Mouse (Mus musculus) bone marrow macrophage, adult 2 months (primary cell): ENCODE data around the gene Igsf11.

Source experiments
- CTCF ChIP-seq: IDR thresholded peaks from 2 replicates; pipeline ENCODE4 v1.5.1; 2012; ENCODE audit warnings: low read depth, mild to moderate bottlenecking, low read length, moderate library complexity
- POLR2A ChIP-seq: IDR thresholded peaks from 2 replicates; pipeline ENCODE4 v1.6.1; 2012; ENCODE audit warnings: mild to moderate bottlenecking, low read depth, low read length, borderline replicate concordance

DNA sequence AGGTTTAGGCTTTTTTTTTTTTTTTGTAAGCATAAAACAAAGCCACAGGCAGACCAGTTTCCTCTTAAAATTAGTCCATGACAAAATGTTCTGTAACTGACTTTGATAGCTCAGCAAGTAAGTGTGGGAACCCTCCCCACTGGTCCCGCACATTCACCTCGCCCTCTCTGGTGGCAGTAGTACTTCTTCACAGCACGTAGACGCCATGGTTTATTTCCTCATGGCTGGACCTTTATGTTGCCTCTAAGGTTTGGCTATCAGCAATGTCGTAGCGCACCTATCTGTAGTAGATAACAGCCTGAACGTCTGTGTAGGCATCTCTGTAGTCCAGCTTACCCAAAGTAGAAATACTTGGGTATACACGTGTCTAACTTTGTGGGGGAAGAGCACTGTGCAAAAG is 17.6 kb downstream of the Igsf11 start:
- TF ChIP-seq POLR2A (no peak), CTCF (no peak)
